Mouse (Mus musculus): ENCODE measurements at regions not wholly inside any gene's neighbourhood (a gene's known extent, or its start where the extent isn't known, plus 50 kb on each side); places are given as distances from the start of the nearest gene placed in this dataset.

DNA sequence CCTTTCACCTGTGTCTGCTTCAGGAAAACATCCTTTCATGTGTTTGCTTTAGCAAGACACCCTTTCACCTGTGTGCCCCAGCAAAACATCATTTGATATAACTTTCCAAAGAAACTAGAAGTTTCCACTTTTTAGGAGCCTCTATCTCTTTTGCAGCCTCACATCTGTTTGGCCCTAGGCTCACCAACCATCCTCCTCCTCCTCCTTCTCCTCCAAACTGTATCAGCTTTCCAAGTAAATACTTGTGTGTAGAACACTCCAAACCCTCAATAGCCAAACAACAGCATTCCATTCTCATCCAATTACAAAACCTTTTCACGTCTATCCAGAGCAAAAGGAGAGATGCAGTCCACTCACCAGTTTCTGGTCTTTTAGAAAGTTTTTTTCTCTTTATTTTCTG is 133.1 kb downstream of the Zxdb start:
- no peak overlapping the region for H3K4me3 ChIP-seq (replicated peaks in 1 of 3; ENCODE audit: low read depth in 2 of 3, low read length in 2 of 3, poor library complexity in 1 of 3)
- dilution Hi-C loops (cut with MboI; ENCODE audit: extremely low pct_ligation_motif_present, extremely low pct_unique_long_range_greater_than_20kb, low sequenced_read_pairs) (no loop called here), in situ Hi-C loops (cut with MboI; ENCODE audit: low pct_ligation_motif_present, low pct_unique_long_range_greater_than_20kb, low sequenced_read_pairs) (no loop called here)
- peaks cover 0 to 13% of the 10 kb centered on the region in 2 experiments for H3K36me3 ChIP-seq (replicated peaks in 1 of 2; ENCODE audit: control insufficient read depth in 1 of 2, insufficient read depth in 1 of 2, low read length in 1 of 2)
- no peak for DNase-seq (ENCODE audit: extremely low read depth)
- H3K9ac ChIP-seq (ENCODE audit: insufficient read depth, low read depth): no peak overlapping the region
- H3K27me3 ChIP-seq (replicated peaks): no peaks in the 10 kb centered on the region
- no peak overlapping the region for H3K27ac ChIP-seq (ENCODE audit: insufficient read depth, low read depth)
- H3K9me3 ChIP-seq (replicated peaks; ENCODE audit: low read length): no peaks in the 10 kb centered on the region
- no peaks in the 10 kb centered on the region for H3K4me1 ChIP-seq (ENCODE audit: control insufficient read depth in 1 of 2, insufficient read depth in 2 of 2)
- no peak overlapping the region for H3K4me2 ChIP-seq (ENCODE audit: insufficient read depth, low read depth, poor library complexity, severe bottlenecking)
- no peaks in the 10 kb centered on the region for H3K79me2 ChIP-seq (replicated peaks; ENCODE audit: control insufficient read depth, extremely low read depth, insufficient read depth, poor library complexity, severe bottlenecking)
- no peak for TF ChIP-seq SMC3 (IDR thresholded peaks at IDR 0.05; ENCODE audit: low read depth, low read length)
- TF ChIP-seq KAT2A (IDR thresholded peaks at IDR 0.05; ENCODE audit: insufficient replicate concordance, low read length): no peak
- TF ChIP-seq BHLHE40 (IDR thresholded peaks at IDR 0.05; ENCODE audit: low read depth, low read length): no peak
- no peak for TF ChIP-seq TCF12 (IDR thresholded peaks at IDR 0.05; ENCODE audit: low read depth, low read length)
- TF ChIP-seq RCOR1 (conservative IDR thresholded peaks at IDR 0.05; ENCODE audit: low read depth, low read length): no peak
- TF ChIP-seq IRF4 (IDR thresholded peaks at IDR 0.05; ENCODE audit: low read depth, low read length): no peak
- no peak for TF ChIP-seq ZC3H11A (IDR thresholded peaks at IDR 0.05; ENCODE audit: low read depth, low read length)
- TF ChIP-seq ELF1 (IDR thresholded peaks at IDR 0.05; ENCODE audit: low read depth, low read length): no peak
- TF ChIP-seq MEF2A (IDR thresholded peaks at IDR 0.05; ENCODE audit: borderline replicate concordance, low read depth, low read length): no peak
- no peak for TF ChIP-seq MXI1 (IDR thresholded peaks at IDR 0.05; ENCODE audit: low read depth, low read length)
- TF ChIP-seq USF2 (conservative IDR thresholded peaks at IDR 0.05; ENCODE audit: low read depth, low read length): no peak
- TF ChIP-seq MAX (IDR thresholded peaks at IDR 0.05; ENCODE audit: low read length): no peak
- TF ChIP-seq E2F4 (IDR thresholded peaks at IDR 0.05; ENCODE audit: insufficient replicate concordance, low read depth, low read length): no peak
- TF ChIP-seq ETS1 (conservative IDR thresholded peaks at IDR 0.05; ENCODE audit: low read depth, low read length): no peak

DNA sequence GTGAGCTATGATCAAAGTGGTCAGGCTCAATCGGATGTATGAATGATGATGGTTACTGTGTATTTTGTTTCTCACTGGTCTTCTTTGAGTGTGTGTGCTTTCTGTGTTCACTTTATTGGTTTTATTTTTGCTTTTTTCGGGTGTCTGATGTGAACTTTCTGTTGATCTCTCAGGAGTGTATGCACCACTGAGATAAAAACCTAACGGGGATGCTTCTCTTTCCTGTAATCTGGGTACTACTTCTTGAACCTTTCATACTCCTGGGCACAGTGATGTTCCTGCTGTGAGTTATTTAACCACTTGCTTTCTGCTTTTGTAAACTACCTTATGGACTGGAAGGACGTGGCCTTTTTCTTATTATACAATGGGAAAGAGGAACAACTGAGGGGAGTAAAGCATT is 133.6 kb downstream of the Zxdb start:
- no peak for DNase-seq (ENCODE audit: extremely low read depth)

More for the DNA sequence above, 133.6 kb downstream of the Zxdb start:
- Histone ChIP-seq H3K27ac (ENCODE audit: insufficient read depth, low read depth) (no peak overlapping the region), H3K4me3 (replicated peaks in 1 of 3; ENCODE audit: low read depth in 2 of 3, low read length in 2 of 3, poor library complexity in 1 of 3) (no peak overlapping the region), H3K27me3 (replicated peaks) (no peaks in the 10 kb centered on the region), H3K9ac (ENCODE audit: insufficient read depth, low read depth) (no peak overlapping the region), H3K36me3 (replicated peaks in 1 of 2; ENCODE audit: control insufficient read depth in 1 of 2, insufficient read depth in 1 of 2, low read length in 1 of 2) (peaks cover 0 to 14% of the 10 kb centered on the region in 2 experiments), H3K9me3 (replicated peaks; ENCODE audit: low read length) (no peaks in the 10 kb centered on the region), H3K4me2 (ENCODE audit: insufficient read depth, low read depth, poor library complexity, severe bottlenecking) (no peak overlapping the region), H3K4me1 (ENCODE audit: control insufficient read depth in 1 of 2, insufficient read depth in 2 of 2) (no peaks in the 10 kb centered on the region), H3K79me2 (replicated peaks; ENCODE audit: control insufficient read depth, extremely low read depth, insufficient read depth, poor library complexity, severe bottlenecking) (no peaks in the 10 kb centered on the region)
- TF ChIP-seq CTCF (conservative IDR thresholded peaks at IDR 0.05 in 1 of 2, IDR thresholded peaks at IDR 0.05 in 1 of 2; ENCODE audit: low read depth in 2 of 2, low read length in 2 of 2) (no peak), POLR2A (IDR thresholded peaks at IDR 0.05; ENCODE audit: low read depth, low read length) (no peak), HCFC1 (IDR thresholded peaks at IDR 0.05; ENCODE audit: low read depth, low read length) (no peak), TCF12 (IDR thresholded peaks at IDR 0.05; ENCODE audit: low read depth, low read length) (no peak), MAZ (IDR thresholded peaks at IDR 0.05; ENCODE audit: low read depth, low read length) (no peak), ZNF384 (IDR thresholded peaks at IDR 0.05; ENCODE audit: low read depth, low read length) (no peak), USF1 (IDR thresholded peaks at IDR 0.05; ENCODE audit: low read depth, low read length) (no peak), JUN (IDR thresholded peaks at IDR 0.05; ENCODE audit: insufficient read depth, low read depth, low read length) (no peak), SMC3 (IDR thresholded peaks at IDR 0.05; ENCODE audit: low read depth, low read length) (no peak), ETS1 (conservative IDR thresholded peaks at IDR 0.05; ENCODE audit: low read depth, low read length) (no peak)
- in situ Hi-C loops (cut with MboI; ENCODE audit: low pct_ligation_motif_present, low pct_unique_long_range_greater_than_20kb, low sequenced_read_pairs) (no loop called here), dilution Hi-C loops (cut with MboI; ENCODE audit: extremely low pct_ligation_motif_present, extremely low pct_unique_long_range_greater_than_20kb, low sequenced_read_pairs) (no loop called here)
